Comparison of ENCODE assay signal across 9 mouse cellular contexts in the genomic region with DNA sequence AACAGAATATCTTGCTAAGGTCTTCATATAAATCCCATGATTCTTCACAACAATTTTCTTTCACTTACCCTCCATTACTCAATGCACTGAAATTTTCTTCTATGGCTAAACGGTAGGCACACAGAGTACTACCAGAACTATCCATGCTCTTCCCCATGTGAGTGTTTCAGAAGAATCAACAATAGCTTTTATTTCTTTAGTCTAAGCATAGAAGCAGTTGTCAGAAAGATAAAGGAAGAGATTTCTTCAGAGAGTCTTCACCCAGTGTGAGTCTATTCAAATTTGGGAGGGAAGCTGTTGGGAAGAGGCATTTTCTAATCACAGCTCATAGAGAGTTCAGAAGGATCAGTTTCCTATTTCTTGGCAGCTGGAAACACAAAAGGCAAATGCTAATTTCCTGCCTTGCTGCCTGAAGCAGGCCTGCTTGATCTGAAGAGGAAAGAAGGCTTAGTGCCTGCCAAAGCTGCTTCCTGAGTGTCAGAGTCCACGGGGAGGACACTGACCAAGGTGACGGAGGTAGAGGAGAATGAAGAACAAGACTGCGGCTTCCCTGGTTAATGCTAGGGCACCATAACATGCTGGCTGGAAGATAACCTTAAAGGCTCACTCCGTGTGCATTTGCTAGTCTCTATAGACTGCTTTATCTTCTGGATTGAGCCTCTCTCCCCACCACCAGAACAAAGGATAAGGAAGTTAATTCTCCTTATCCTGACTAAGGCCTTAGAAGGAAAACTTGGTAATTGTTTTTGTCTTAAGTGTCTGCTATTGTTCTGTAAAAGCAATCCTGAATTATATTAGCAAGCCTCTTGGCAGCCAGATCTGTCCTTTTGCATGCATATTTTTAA.
A peak's percentile ranks its signal among the peaks of the same experiment; 100 is the strongest.
DNase-seq lines count a peak whose midpoint lies in the region; ATAC-seq and TF ChIP-seq lines count a peak whose summit lies in the region.
"Had no signal": no experiment of that assay in that cellular context is flagged by ENCODE, and none has a peak within 500 bp of the region (broad histone marks: within the 10 kb centered on the region; RNA-seq: fewer than 3 reads in every experiment).

No protein-coding gene starts in this region.

- no peak overlapping the region for H3K27ac ChIP-seq in neural tube, embryonic 11.5 days (ENCODE audit: low read depth, low read length)
- H3K27ac ChIP-seq in forebrain, embryonic 15.5 days (replicated peaks), result peak overlapping the region; percentile 49
- no peak overlapping the region for H3K27ac ChIP-seq in midbrain, postnatal 0 days (ENCODE audit: low read depth, low read length)
- H3K27ac ChIP-seq: limb, embryonic 13.5 days had no signal

- intact Hi-C loops in gastrocnemius, postnatal 14 days (cut with DNase I; ENCODE audit: low total_unique reads), result no loop called here

- H3K9ac ChIP-seq in neural tube, embryonic 11.5 days (ENCODE audit: low read length), result no peak overlapping the region
- no peak overlapping the region for H3K9ac ChIP-seq in forebrain, embryonic 15.5 days (replicated peaks)
- H3K9ac ChIP-seq in midbrain, postnatal 0 days (replicated peaks; ENCODE audit: low read length, poor library complexity, severe bottlenecking), result no peak overlapping the region
- H3K9ac ChIP-seq: limb, embryonic 13.5 days had no signal

- no peaks in the 10 kb centered on the region for H3K36me3 ChIP-seq in neural tube, embryonic 11.5 days (ENCODE audit: control insufficient read depth, insufficient read depth, low read length)
- no peaks in the 10 kb centered on the region for H3K36me3 ChIP-seq in forebrain, embryonic 15.5 days
- no peaks in the 10 kb centered on the region for H3K36me3 ChIP-seq in midbrain, postnatal 0 days (ENCODE audit: insufficient read depth, low read length)
- H3K36me3 ChIP-seq: limb, embryonic 13.5 days had no signal

- peak; percentile 16; the same call in 1 of the 2 replicates for ATAC-seq in neural tube, embryonic 11.5 days (ENCODE audit: insufficient read depth, low FRiP score, low TSS enrichment)
- ATAC-seq in forebrain, embryonic 15.5 days (replicated peaks), result peak; percentile 43; the same call in 1 of the 2 replicates
- no peak for ATAC-seq in midbrain, postnatal 0 days (ENCODE audit: low FRiP score)

- no peaks in the 10 kb centered on the region for H3K4me1 ChIP-seq in neural tube, embryonic 11.5 days (ENCODE audit: control insufficient read depth, insufficient read depth, low read length)
- H3K4me1 ChIP-seq in forebrain, embryonic 15.5 days, result peaks cover 12% of the 10 kb centered on the region
- no peaks in the 10 kb centered on the region for H3K4me1 ChIP-seq in midbrain, postnatal 0 days (ENCODE audit: insufficient read depth, low read length)

- no peaks in the 10 kb centered on the region for H3K9me3 ChIP-seq in neural tube, embryonic 11.5 days (ENCODE audit: control insufficient read depth, low read length)
- H3K9me3 ChIP-seq in forebrain, embryonic 15.5 days, result no peaks in the 10 kb centered on the region
- no peaks in the 10 kb centered on the region for H3K9me3 ChIP-seq in midbrain, postnatal 0 days (ENCODE audit: low read length)
- H3K9me3 ChIP-seq: limb, embryonic 13.5 days had no signal

- DNase-seq in neural tube, embryonic 11.5 days (ENCODE audit: low spot score), result no peak
- no peak for DNase-seq in neural tube, embryonic 10.5 days (ENCODE audit: extremely low spot score, low spot score)
- DNase-seq in kidney, adult 8-10 months, result peak; percentile 7 to 19
- DNase-seq in midbrain, postnatal 0 days (ENCODE audit: low spot score), result peak; percentile 14
- no peak for DNase-seq in adipocyte (ENCODE audit: low spot score)
- no peak for DNase-seq in spleen, adult 18-20 months
- DNase-seq in gastrocnemius, postnatal 14 days, result no peak

- WGBS in neural tube, embryonic 11.5 days, result 34% methylated on average over 5 of the region's 5 CpGs
- WGBS in forebrain, embryonic 15.5 days, result 10% methylated on average over 5 of the region's 5 CpGs
- WGBS in midbrain, postnatal 0 days, result 10% methylated on average over 5 of the region's 5 CpGs

- H3K4me3 ChIP-seq in neural tube, embryonic 11.5 days (ENCODE audit: low read depth, low read length), result no peak overlapping the region
- no peak overlapping the region for H3K4me3 ChIP-seq in forebrain, embryonic 15.5 days
- H3K4me3 ChIP-seq in midbrain, postnatal 0 days (ENCODE audit: low read depth, low read length), result no peak overlapping the region
- H3K4me3 ChIP-seq: limb, embryonic 13.5 days had no signal

- TF ChIP-seq CTCF in midbrain, postnatal 0 days (IDR thresholded peaks at IDR 0.05), result no peak

- H3K27me3 ChIP-seq in neural tube, embryonic 11.5 days (ENCODE audit: control insufficient read depth, insufficient read depth, low read length), result no peaks in the 10 kb centered on the region
- H3K27me3 ChIP-seq in forebrain, embryonic 15.5 days, result no peaks in the 10 kb centered on the region
- no peaks in the 10 kb centered on the region for H3K27me3 ChIP-seq in midbrain, postnatal 0 days (ENCODE audit: insufficient read depth, low read length)
- H3K27me3 ChIP-seq: limb, embryonic 13.5 days had no signal

- H3K4me2 ChIP-seq in neural tube, embryonic 11.5 days (ENCODE audit: low read depth), result no peak overlapping the region
- no peak overlapping the region for H3K4me2 ChIP-seq in forebrain, embryonic 15.5 days (replicated peaks)
- no peak overlapping the region for H3K4me2 ChIP-seq in midbrain, postnatal 0 days (ENCODE audit: low read depth, low read length, poor library complexity, severe bottlenecking)
- H3K4me2 ChIP-seq: limb, embryonic 13.5 days had no signal

Comparison
In these comparisons a context has a peak if more than half of its experiments do, and no peak if none do; other contexts are left out.
1. DNase-seq: peak in kidney, adult 8-10 months (2 of 2) and midbrain, postnatal 0 days (single experiment); none in neural tube, embryonic 11.5 days (single experiment), neural tube, embryonic 10.5 days (single experiment), adipocyte (single experiment), spleen, adult 18-20 months (0 of 2) and gastrocnemius, postnatal 14 days (single experiment).